Mouse (Mus musculus) MEL (cell line): ENCODE data around the gene Btbd19. TPM values are rescaled to one million over a fixed set of nuclear protein-coding genes. Genes with fewer than 3 reads are reported as not detected.

Experiments used
- DNase-seq: peaks from one replicate; pipeline ENCODE4 v3.0.0; 2011; ENCODE audit warnings: low read depth, low spot score
- H3K27ac ChIP-seq: 2 replicates; pipeline ENCODE4 v1.5.1; 2012; ENCODE audit warnings: low read depth, mild to moderate bottlenecking, control low read depth, low read length, moderate library complexity; ENCODE audit not compliant: control insufficient read depth
- H3K27me3 ChIP-seq, 2 experiments: fragments of 150-350 bp in 1 of 2; sonication (generic) in 1 of 2; 2 replicates each; pipeline ENCODE4 v1.6.1; 2012; ENCODE audit warnings: low read length in 2 of 2, mild to moderate bottlenecking in 2 of 2, improper control_type of control experiment in 1 of 2, moderate library complexity in 1 of 2; ENCODE audit not compliant: insufficient read depth in 2 of 2, control insufficient read depth in 1 of 2
- H3K36me3 ChIP-seq, 2 experiments: 2 replicates each; pipeline ENCODE4 v1.6.1; 2012 to 2014; ENCODE audit warnings: low read length in 2 of 2, improper control_type of control experiment in 1 of 2, inconsistent platforms in 1 of 2, mild to moderate bottlenecking in 1 of 2; ENCODE audit not compliant: insufficient read depth in 2 of 2, control insufficient read depth in 1 of 2
- H3K4me1 ChIP-seq, 2 experiments: fragments of 150-350 bp in 1 of 2; sonication (generic) in 1 of 2; 2 replicates each; pipeline ENCODE4 v1.6.1; 2012; ENCODE audit warnings: low read length in 2 of 2, improper control_type of control experiment in 1 of 2, mild to moderate bottlenecking in 1 of 2; ENCODE audit not compliant: insufficient read depth in 2 of 2, control insufficient read depth in 1 of 2
- H3K4me3 ChIP-seq, 2 experiments: fragments of 150-350 bp in 1 of 2; sonication (generic) in 1 of 2; 2 replicates each; pipeline ENCODE4 v1.5.1; 2012; ENCODE audit warnings: low read depth in 2 of 2, low read length in 2 of 2, mild to moderate bottlenecking in 2 of 2, moderate library complexity in 2 of 2, control low read depth in 1 of 2, improper control_type of control experiment in 1 of 2; ENCODE audit not compliant: control insufficient read depth in 1 of 2, insufficient read depth in 1 of 2
- H3K79me2 ChIP-seq: 2 replicates; pipeline ENCODE4 v1.6.1; 2012; ENCODE audit warnings: mild to moderate bottlenecking, low read length, moderate library complexity; ENCODE audit not compliant: control insufficient read depth, poor library complexity, insufficient read depth
- H3K9ac ChIP-seq: 2 replicates; pipeline ENCODE4 v1.6.1; 2012; ENCODE audit warnings: low read depth, mild to moderate bottlenecking, control low read depth, low read length, moderate library complexity; ENCODE audit not compliant: control insufficient read depth, poor library complexity, severe bottlenecking
- H3K9me3 ChIP-seq: fragments of 150-350 bp; sonication (generic); replicated peaks from 2 replicates; pipeline ENCODE4 v1.6.1; 2012; ENCODE audit warnings: mild to moderate bottlenecking, low read length, improper control_type of control experiment, moderate library complexity; ENCODE audit not compliant: insufficient read depth
- CHD1 ChIP-seq: IDR thresholded peaks from 2 replicates; pipeline ENCODE4 v1.6.1; 2012; ENCODE audit warnings: low read depth, mild to moderate bottlenecking, inconsistent platforms, low read length, improper control_type of control experiment
- CTCF ChIP-seq, 3 experiments: IDR thresholded peaks in 2 of 3; conservative IDR thresholded peaks in 1 of 3; 2 replicates each; pipeline ENCODE4 v1.5.1; 2011 to 2012; ENCODE audit warnings: low read length in 3 of 3, low read depth in 2 of 3, mild to moderate bottlenecking in 2 of 3, improper control_type of control experiment in 1 of 3, inconsistent platforms in 1 of 3, mixed read lengths in 1 of 3, moderate library complexity in 1 of 3; ENCODE audit not compliant: control insufficient read depth in 1 of 3, insufficient read depth in 1 of 3, poor library complexity in 1 of 3, severe bottlenecking in 1 of 3
- ELF1 ChIP-seq: IDR thresholded peaks from 2 replicates; pipeline ENCODE4 v1.6.1; 2014; ENCODE audit warnings: low read depth, mild to moderate bottlenecking, inconsistent platforms, low read length, improper control_type of control experiment, moderate library complexity
- ETS1 ChIP-seq: IDR thresholded peaks from 2 replicates; pipeline ENCODE4 v1.6.1; 2012; ENCODE audit warnings: low read depth, mild to moderate bottlenecking, inconsistent platforms, low read length, improper control_type of control experiment, moderate library complexity
- GABPA ChIP-seq: IDR thresholded peaks from 2 replicates; pipeline ENCODE4 v1.6.1; 2012; ENCODE audit warnings: low read depth, mild to moderate bottlenecking, inconsistent platforms, low read length, improper control_type of control experiment, moderate library complexity
- GATA1 ChIP-seq: IDR thresholded peaks from 2 replicates; pipeline ENCODE4 v1.6.1; 2011; ENCODE audit warnings: low read depth, low read length, improper control_type of control experiment
- JUND ChIP-seq: IDR thresholded peaks from 2 replicates; pipeline ENCODE4 v1.6.1; 2011; ENCODE audit warnings: low read depth, mild to moderate bottlenecking, improper control_type of control experiment, low read length
- KAT2A ChIP-seq: conservative IDR thresholded peaks from 2 replicates; pipeline ENCODE4 v1.6.1; 2012; ENCODE audit warnings: low read depth, low read length, improper control_type of control experiment, inconsistent platforms
- MAFK ChIP-seq: IDR thresholded peaks from 2 replicates; pipeline ENCODE4 v1.6.1; 2011; ENCODE audit warnings: low read depth, mild to moderate bottlenecking, low read length, improper control_type of control experiment, borderline replicate concordance
- MAX ChIP-seq: IDR thresholded peaks from 2 replicates; pipeline ENCODE4 v1.6.1; 2011; ENCODE audit warnings: low read length, improper control_type of control experiment
- MXI1 ChIP-seq: IDR thresholded peaks from 2 replicates; pipeline ENCODE4 v1.6.1; 2011; ENCODE audit warnings: mild to moderate bottlenecking, low read depth, low read length, improper control_type of control experiment
- MYB ChIP-seq: IDR thresholded peaks from 2 replicates; pipeline ENCODE4 v1.6.1; 2011; ENCODE audit warnings: mild to moderate bottlenecking, low read depth, low read length, improper control_type of control experiment
- MYC ChIP-seq: IDR thresholded peaks from 2 replicates; pipeline ENCODE4 v1.6.1; 2011; ENCODE audit warnings: low read depth, mild to moderate bottlenecking, low read length, improper control_type of control experiment, moderate library complexity
- POLR2AphosphoS5 ChIP-seq: IDR thresholded peaks from 2 replicates; pipeline ENCODE4 v1.6.1; 2012; ENCODE audit warnings: low read depth, borderline replicate concordance, mild to moderate bottlenecking, inconsistent platforms, low read length, moderate library complexity, mixed read lengths
- SIN3A ChIP-seq: IDR thresholded peaks from 2 replicates; pipeline ENCODE4 v1.6.1; 2012; ENCODE audit warnings: low read length, improper control_type of control experiment, inconsistent platforms
- USF2 ChIP-seq, 2 experiments: IDR thresholded peaks; 2 replicates each; pipeline ENCODE4 v1.6.1; 2011 to 2012; ENCODE audit warnings: improper control_type of control experiment in 2 of 2, low read length in 2 of 2, borderline replicate concordance in 1 of 2, inconsistent platforms in 1 of 2, low read depth in 1 of 2, mild to moderate bottlenecking in 1 of 2; ENCODE audit not compliant: insufficient read depth in 1 of 2
- polyA plus RNA-seq, 2 experiments: library from polyadenylated mRNA; stranded (reverse) in 1 of 2; unstranded in 1 of 2; fragments of >175 nt in 1 of 2; fragments of >200 nt in 1 of 2; gene quantifications; 2 replicates each; pipeline versions ENCODE4 v1.2.1 to v1.2.4; 2012; ENCODE audit warnings: low replicate concordance in 2 of 2, low read depth in 1 of 2; ENCODE audit not compliant: insufficient read length in 2 of 2, insufficient read depth in 1 of 2, missing spikeins in 1 of 2
- total RNA-seq: library from RNA; depleted of rRNA; stranded (reverse); fragments of 300-350 nt; gene quantifications from 2 replicates; pipeline ENCODE4 v1.2.3, GENCODE M21; 2012

Gene Btbd19
- total and polyA plus RNA-seq, 3 experiments: 13.6 to 22.6 TPM; not detected in 1

DNA sequence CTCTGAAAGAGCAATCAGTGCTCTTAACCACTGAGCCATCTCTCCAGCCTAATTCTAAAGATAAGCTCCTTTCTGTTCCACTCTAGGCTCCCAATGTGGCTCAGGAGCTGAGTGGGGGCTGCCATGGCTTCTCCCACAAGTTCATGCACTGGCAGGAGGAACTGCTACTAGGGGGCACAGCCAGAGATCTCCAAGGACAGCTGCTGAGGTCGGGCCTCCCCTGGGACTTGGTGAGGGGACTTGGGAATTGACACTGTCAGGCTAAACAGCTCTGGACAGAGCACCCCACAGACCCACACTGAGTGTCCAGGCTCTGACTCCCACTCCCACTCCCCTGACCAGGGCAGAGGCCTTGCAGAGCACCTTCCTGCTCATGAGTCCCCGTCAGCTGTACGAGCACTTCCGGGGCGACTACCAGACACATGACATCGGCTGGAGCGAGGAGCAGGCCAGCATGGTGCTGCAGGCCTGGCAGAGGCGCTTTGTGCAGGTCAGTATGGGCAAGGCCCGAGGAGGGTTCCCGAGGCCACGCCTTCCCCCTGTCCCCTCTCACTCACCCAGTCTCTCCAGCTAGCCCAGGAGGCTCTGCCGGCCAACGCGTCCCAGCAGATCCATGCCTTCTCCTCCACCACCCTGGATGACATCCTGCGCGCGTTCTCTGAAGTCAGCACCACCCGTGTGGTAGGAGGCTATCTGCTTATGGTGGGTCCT is 17.6 kb downstream of the Btbd19 start:
- H3K9ac ChIP-seq: no peak overlapping the region
- no peak for DNase-seq
- H3K27me3 ChIP-seq: no peaks in the 10 kb centered on the region
- no peaks in the 10 kb centered on the region for H3K9me3 ChIP-seq
- TF ChIP-seq MAX (no peak), CHD1 (no peak), MYC (no peak), MXI1 (no peak), KAT2A (no peak), ELF1 (no peak), SIN3A (no peak), USF2 (IDR thresholded peaks at IDR 0.05; ENCODE audit: borderline replicate concordance in 1 of 2, insufficient read depth in 1 of 2, low read depth in 1 of 2, low read length in 2 of 2) (no peak), GABPA (no peak), JUND (no peak), GATA1 (no peak), ETS1 (no peak), MAFK (no peak), CTCF (IDR thresholded peaks at IDR 0.05 in 2 of 3, conservative IDR thresholded peaks at IDR 0.05 in 1 of 3; ENCODE audit: control insufficient read depth in 1 of 3, insufficient read depth in 1 of 3, low read depth in 2 of 3, low read length in 3 of 3, poor library complexity in 1 of 3, severe bottlenecking in 1 of 3) (no peak), MYB (no peak), POLR2AphosphoS5 (no peak)
- TF ChIP-seq, all 39 proteins: peak for 0
- Histone ChIP-seq H3K4me3 (no peak overlapping the region), H3K4me1 (no peaks in the 10 kb centered on the region), H3K79me2 (no peaks in the 10 kb centered on the region), H3K27ac (no peak overlapping the region), H3K36me3 (no peaks in the 10 kb centered on the region)

DNA sequence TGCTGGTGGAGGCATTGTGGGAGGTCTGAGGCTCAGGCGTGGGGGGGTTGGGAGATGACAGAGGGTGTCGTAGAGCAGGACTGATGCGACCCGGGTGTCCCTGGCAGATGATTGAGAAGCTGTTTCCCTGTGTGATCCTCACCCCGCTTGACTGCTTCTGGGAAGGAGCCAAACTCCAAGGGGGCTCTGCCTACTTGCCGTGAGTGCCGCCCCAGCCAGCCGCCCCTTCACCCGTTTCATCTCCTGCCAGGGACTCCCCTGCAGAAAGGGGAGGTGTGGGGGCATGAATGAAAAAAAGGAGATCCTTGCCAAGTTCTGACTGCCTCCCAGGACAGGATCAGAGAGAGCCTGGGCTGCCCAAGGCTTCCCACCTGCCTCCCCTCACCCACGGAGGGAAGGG is 20.4 kb downstream of the Btbd19 start:
- H3K4me1 ChIP-seq: no peaks in the 10 kb centered on the region
- no peaks in the 10 kb centered on the region for H3K79me2 ChIP-seq
- TF ChIP-seq MXI1: no peak
- no peak overlapping the region for H3K4me3 ChIP-seq
- H3K9ac ChIP-seq: no peak overlapping the region
- H3K9me3 ChIP-seq: no peaks in the 10 kb centered on the region
- H3K27ac ChIP-seq: no peak overlapping the region
- no peak for DNase-seq
- H3K27me3 ChIP-seq: no peaks in the 10 kb centered on the region
- H3K36me3 ChIP-seq: no peaks in the 10 kb centered on the region
